Mouse (Mus musculus) gastrocnemius, adult 8-10 months (tissue): ENCODE measurements at regions not wholly inside any gene's neighbourhood (a gene's known extent, or its start where the extent isn't known, plus 50 kb on each side); places are given as distances from the start of the nearest gene placed in this dataset.
A peak's percentile ranks its signal among the peaks of the same experiment; 100 is the strongest.
"Not testable (repeated sequence)": the region's sequence is repeated elsewhere in the genome, so short reads cannot be mapped to it uniquely, and the experiment has no call there.

Source experiments
- DNase-seq, 2 experiments: peaks; one replicate each; pipeline ENCODE4 v3.0.0; 2022; ENCODE audit warnings: low spot score in 2 of 2

DNA sequence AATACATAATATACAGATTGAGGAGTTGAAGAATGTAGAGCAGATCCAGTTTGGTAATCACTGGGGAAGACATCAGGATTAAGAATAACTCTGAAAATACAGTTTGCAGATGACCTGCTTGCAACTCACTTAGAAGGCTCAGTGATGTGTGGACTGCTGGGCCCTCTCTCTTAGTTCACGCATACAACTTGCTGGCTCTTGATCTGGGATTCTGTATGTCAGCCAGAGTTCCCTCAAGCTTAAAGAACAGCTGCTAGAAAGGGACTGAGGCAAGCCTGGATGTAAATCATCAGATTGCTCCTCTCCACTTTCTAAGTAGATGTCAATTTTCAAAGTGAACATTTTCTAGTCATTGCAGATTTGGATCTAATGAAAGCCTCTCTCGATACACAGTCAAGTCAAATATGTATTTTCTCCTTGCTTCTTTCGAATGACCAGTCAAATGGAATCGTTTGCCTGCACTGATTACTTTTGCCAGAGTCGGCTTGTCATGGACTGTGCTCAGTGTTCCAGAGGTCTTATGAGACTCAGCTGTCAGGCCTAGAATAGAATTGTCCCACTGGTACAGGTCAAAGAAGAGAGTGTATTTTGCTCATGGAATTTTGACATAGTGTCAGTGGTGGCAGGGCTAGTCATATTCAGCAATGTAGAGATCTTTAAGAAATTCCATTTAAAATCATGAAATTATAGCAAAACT is 334.2 kb upstream of the Cwc22 start:
- no peak for DNase-seq

DNA sequence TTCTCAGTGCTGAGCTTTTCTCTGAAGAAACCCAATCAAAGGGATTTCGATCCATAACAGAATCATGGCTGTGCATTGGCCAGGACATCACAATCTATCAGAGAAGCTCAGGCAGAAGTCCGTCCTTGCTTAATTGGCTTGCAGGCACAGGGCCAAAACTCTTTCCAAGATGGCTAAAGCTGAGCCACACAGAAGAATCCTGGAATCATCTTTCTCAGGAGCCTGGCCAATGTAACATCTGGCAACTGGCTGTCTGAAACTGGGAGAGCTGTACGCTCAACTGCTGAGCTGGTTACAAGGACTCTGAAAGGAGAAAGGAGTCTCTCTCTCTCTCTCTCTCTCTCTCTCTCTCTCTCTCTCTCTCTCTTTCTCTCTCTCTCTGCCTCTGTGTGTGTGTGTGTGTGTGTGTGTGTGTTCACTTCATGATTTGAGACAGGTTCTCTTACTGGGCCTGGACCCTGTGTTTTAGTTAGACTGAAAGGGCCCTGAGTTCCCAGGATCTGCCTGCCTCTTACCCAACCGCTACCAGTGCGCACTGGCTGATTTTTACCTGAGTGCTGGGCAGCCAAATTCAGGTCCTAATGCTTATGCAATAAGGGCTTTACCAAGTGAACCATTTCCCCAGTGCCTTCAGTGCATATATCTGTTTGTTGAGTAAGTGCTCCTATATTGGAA is 333.3 kb upstream of the Cwc22 start:
- peak; percentile 11 to 20 for DNase-seq

DNA sequence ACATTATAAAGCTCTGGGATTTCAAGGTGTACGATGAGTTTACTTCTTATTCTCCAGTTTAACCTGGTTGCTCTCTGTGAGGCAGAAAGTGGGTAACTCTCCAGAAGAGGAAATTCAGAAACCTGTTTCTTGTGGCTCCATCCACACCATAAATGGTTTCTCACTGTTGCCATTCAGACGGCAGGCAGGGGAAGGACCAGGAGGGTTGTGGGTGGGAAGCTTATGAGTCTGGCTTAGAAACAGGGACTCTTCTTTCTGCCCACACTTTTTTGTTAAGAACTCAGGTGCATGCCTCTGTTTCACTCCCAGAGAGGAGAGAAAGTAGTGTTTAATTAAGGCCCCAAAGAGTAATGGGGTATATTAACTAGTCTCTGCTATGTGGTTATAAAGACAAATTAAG is 332.5 kb upstream of the Cwc22 start:
- DNase-seq = no peak

DNA sequence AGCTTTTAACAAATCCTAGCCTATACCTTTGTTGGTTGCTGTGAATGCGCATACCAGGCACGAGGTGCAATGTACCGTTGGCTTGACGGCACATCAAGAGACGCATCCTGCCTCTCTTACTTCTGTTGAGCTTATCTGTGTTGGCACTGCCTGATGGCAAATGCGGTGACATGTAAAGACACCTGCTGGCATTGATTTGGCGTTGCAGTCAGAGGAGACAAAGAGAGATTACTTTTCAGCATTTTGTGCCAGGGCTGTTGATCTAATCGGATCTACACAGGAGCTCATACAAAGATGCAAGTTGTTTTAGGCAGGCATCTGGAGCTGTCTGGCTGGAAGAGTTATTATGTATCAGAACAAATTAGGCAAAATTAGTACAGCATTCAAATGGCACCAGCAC is 331.5 kb upstream of the Cwc22 start:
- DNase-seq = no peak

DNA sequence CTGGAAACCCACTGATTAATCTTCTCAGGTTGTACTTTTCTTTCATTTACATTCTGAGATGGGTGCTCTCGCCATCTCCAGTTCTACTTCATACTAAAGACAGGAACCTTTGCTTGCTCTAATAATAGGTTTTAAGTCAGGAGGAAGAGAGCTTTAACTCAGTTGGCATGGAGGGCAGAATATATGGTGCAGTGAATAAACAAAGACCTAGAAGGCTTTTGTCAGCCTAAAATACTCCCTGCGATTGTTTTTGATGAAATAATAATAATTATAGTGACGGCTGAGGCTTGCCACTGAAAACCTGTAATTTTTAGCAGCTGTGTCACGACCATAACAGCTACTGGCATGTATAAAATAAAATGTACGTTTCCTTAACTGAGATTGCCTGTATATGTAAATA is 327.9 kb upstream of the Cwc22 start:
- no peak for DNase-seq

DNA sequence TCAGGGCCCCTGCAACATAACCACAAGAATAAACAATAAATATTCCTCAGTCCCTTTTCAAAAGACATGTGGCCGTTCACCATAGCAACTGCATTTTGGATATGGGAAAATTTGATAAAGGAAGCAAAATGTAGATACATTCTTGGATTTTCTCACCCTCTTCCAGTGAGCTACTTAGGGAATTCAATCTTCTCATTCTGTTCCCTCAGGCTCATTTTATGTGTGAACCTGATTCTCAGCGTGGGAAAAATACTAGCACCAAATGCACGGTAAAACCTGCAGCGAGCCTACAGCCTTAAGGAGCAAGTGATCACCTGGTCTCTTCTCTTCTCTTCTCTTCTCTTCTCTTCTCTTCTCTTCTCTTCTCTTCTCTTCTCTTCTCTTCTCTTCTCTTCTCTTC is 322.5 kb upstream of the Cwc22 start:
- no peak for DNase-seq

DNA sequence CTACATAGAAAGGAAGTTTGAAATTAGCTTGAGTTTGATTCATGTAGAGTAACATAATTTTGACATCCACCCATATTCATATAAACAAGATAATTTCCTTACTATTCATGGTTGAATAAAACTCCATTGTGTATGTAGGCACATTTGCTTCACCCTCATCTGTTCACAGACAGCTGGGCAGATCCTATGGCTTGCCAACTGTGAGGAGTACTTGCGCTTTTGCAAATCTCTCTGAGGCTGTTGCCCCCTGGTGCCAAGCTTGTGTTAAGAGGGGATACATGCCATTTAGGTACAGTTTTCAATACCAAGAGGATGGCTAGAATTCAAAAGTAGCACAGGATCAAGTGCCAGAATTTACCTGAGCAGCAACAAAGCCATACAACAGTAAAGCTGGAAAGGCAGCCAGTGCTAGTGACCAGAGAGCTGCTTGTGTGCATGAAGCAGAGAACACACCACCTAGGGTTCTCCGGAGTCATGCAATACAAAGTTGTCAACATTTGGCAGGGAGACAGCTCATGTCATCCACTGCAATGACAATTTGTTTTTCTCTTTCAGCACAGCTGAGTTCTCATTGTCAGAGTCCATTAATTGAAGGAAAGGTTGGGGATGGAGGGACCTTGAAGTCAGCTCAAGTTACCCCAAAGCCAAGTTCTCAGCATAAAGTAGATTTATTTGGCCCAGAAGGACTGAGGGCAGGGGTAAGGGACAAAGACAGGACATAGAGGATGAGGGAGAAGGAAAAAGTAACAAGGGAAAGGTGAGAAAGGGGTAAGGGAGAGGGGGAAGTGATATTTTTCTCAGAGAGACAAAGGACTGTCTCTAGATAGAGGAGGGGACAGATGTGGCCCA is 321.6 kb upstream of the Cwc22 start:
- DNase-seq = no peak

DNA sequence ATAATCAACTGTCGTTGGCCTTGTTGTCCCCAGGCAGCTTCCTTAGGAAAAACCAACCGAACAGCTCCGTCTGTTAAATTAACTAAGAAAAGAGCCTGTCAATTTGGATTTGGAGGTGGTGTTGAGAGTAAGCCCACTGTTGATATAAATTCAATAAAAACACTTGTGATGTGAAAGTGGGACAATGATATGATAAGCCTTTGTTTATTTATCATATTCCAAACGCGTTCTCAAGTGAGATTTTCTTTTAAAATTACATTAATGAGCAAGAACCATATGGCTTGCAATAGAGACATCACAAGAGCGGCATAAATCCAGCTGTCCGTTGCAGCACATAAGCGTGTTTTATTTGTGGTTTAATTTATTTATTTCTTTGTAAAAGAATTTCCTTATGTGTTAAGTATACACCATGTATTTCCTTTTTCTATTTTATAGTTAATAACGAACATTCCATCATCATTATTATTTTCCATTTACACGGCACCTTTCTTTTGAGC is 307.5 kb upstream of the Cwc22 start:
- no peak for DNase-seq

DNA sequence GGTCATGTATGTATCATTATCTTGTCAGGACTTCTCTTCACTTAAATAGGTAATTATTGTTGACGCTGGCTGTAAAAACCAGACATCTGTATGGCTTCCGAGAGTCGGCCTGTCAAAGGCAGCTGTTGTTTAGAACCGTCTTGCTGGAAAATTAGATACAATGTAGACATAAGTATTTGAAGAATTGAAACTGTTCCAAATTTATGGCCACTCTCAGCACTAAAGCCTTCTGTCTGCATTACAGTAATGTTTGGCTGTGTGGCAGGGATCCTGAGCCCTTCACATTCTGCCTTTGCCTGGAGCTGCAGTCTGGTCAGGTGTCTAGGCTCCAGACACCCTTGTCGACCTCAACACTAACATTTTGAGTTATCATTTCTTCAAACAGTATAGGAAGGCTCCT is 300.2 kb upstream of the Cwc22 start:
- no peak for DNase-seq

DNA sequence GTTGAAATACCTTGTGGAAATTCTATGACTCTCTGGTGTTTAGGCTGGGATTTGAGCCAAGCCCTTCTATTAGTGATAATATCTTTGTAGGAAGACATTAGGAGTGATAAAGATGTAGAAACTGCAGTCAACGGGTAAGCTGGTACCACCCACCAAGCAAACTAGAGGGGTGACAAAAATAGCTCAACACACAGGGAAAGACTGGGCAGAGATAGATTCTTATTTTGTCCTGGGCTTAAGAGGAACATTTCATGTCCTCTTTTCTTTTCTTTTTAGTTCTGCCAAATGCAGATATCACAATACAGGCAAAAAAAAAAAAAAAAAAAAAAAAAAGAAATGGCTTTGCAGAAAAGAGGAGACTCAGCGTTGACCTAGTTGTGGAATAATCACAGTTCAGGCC is 294.1 kb upstream of the Cwc22 start:
- no peak for DNase-seq

DNA sequence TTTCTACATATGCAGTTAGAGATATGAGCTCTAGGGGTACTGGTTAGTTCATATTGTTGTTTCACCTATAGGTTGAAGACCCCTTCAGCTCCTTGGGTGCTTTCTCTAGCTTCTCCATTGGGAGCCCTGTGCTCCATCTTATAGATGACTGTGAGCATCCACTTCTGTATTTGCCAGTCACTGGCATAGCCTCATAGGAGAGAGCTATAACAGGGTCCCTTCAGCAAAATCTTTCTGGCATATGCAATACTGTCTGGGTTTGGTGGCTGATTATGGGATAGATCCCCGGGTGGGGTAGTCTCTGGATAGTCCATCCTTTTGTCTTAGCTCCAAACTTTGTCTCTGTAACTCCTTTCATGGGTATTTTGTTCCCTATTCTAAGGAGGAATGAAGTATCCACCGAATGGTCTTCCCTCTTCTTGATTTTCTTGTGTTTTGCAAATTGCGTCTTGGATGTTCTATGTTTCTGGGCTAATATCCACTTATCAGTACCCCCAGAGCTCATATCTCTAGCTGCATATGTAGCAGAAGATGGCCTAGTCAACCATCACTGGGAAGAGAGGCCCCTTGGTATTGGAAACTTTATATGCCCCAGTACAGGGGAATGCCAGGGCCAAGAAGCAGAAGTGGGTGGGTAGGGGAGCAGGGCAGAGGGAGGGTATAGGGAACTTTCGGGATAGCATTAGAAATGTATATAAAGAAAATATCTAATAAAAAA is 279.4 kb upstream of the Cwc22 start:
- not testable (repeated sequence) for DNase-seq

DNA sequence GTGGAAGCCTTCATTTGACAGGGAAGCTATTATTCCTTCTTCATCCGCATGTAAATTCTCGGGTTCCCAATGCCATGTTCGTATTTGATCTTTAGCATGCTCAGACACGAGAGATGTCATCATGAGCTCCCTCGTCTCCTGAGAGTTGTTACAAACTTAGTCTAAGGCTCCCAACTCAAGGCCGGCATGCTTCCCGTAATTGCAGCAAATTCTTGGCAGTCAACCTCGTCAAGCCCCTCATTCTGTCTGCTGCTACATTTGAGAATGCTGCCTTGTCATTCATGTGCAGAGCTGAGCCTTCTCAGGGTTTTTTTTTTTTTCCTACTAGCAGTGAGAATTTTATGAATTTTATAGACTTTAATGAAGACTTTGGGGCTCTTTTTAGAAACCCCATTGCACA is 268.3 kb upstream of the Cwc22 start:
- no peak for DNase-seq

DNA sequence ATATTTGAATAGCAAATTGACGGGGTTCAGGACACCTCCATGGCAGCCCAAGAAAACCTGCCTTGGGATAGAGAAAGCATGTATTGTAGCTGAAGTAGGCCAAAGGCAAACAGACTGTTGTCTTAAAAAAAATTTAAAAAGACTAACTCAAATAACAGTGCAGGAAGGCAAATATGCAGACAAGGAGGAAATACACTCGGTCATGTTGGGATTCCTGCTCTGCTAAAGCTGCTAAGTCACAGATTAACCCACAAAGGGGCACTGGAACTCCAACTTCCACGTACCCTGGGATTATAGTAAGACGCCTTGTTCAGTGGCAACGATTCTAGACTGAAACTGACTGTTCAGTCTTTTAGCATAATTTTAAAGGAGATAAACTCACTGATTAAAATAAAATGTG is 258.9 kb upstream of the Cwc22 start:
- no peak for DNase-seq

DNA sequence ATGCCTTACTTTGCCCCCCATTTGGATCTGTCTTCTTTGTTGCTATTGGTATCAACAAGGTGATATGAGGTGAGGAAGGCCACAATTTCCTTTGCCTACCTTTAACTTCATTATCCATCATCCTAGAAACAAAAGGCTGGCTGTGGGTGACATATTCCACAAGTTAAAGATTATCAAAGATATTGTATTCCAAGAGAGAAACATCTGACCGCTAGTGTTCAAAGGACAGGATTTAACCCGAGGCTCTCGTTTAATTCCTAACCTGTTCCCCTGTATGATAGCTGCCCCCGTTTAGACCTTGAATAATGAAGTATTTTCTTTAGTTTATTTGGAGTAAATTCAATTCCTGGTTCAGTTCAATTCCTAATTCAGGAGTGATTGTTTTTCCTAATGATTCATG is 249.8 kb upstream of the Cwc22 start:
- DNase-seq = no peak

DNA sequence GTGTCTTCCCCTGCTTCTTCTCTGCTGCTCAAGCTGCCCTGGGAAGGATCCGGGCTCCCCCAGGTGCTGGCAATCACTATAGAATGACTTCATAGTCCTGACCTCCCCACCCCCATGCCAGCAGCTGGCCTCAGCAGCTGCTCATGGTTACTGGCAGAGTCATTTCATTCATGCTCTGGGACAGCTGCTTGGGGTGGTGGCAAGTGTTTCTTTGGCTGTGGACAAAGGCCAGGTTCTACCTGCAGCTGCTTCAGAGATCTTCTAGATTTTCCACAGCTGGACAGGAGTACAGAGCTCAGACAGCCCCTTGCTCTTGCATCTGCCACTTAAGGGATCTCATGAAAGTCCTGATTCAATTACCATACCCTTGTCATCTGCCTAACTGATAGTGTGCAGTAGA is 243.4 kb upstream of the Cwc22 start:
- no peak for DNase-seq

DNA sequence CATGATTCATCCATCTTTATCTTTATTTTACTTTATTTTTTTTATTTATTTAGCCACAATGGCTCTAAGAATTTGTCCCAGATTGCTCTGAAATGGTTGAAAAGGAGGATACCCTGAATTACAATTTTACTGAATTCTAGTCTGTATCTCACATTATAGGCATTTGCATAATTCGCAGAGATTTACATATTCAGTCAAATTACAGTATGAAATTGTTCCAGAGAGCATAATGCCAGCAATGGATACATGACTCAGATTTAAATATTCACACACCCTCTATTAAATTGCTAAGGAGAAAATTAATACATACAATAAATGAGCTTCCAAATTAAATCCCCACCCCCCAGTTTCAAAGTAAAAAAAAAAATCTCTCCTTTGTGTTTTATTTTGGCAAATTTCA is 238.8 kb upstream of the Cwc22 start:
- no peak for DNase-seq

DNA sequence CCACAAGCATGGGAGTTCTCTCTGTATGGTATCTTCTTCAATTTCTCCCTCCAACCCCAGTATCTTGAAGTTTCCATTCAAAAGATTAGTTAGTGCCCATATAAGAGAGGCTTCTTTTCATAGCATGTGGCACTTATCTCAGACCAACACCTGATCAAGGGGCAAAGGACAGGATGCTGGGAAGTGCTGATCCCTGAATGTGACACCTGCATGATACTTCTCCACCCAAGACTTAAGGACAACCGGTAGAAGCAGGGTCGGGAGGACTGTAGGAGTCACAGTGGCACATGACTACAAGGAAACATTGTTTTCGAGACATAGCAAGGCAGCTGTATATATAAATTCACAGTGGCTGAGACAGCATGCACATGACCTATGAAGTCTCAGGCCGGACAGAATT is 227.6 kb upstream of the Cwc22 start:
- no peak for DNase-seq

DNA sequence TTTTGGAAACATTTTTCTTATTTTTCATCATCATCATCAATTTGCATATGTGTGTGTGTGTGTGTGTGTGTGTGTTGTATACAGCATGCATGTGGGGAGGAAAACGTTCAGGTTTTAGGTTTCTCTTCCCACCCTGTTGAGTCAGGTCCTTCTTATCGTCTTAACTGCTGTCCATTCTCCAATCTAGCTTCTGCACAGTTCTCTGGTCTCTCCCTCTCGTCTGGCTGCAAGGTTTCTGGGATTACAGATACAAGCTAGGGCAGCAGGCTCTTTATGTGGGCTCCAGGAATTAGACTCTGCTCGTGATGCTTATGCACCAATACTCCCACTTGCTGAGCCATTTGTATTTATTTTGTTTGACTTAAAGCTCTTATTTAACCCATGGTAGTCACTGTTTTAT is 226.6 kb upstream of the Cwc22 start:
- no peak for DNase-seq

DNA sequence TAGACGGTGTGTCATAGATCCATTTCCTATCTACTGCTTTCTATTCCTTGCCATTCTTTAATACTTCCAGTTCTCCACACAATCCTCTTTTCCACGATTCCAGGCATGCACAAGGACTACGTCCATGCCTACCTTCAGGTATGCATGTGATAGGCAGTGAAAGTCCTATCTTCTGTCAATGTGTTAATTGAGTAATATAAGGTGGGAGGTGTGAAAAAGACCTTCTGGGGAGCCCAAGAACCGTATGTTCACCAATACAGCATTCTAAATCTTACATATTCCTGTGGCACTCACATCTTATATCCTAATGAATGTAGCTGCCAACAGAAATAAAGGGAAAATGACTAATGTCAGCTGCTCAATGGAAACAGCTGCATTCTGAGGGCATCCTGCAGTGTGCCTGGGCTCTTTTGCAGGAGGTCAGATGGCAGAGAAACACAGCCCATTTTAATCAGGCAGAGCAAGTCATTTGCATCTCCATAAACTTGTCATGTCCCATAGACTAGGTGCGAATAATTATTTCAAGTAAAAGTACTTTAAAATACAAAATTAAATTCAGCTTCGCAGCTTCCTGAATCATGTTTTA is 224.1 kb upstream of the Cwc22 start:
- DNase-seq = no peak

DNA sequence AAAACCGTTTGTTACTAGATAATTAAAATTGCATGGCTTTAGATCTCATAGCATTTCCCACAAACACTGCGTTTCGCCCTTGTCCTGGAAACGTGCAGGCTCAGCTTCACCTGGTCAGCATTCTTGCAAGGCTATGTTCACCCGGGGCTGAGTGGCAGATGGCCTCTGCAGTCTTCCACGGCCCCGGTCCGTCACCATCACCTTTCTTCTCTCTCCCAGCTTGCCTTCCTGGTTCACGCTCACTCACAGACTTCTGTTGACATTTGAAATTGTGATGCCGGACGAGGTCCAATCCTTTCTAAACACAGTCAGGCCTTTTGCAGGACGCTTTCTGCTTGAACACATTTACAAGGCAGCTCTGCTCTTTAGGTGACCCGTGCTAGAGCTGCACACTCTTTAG is 219.3 kb upstream of the Cwc22 start:
- DNase-seq = no peak

DNA sequence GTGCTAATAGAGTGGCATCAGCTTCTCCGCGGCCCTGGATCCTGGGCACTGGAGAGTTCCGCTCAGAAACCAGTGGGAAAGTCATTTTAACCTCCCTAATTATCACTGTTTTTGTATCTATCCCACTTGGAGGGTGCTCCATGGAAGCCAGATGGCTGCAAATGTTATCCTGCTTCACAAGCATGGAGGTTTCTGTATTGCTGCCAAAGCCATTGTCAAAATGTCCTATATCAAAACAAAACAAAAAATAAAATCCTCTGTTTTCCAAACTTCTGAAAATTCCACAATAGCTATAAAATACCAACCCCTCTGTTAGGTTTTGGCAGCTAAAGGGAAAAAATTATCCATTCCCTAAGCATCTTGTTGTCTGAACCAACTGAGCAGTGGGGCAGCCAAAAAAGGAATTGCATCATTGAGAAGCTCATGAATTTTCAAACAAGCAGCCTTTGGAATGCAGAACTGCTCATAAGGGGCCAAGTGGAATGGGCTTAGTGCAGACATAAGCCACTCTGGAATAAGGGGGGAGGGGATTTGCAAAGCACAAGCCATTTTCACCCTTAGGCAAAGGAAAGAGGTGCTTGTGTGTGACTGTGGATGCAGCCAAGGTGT is 213.8 kb upstream of the Cwc22 start:
- DNase-seq = no peak
